Mouse (Mus musculus): Measurements from ENCODE around the gene Slamf8.
A peak's percentile ranks its signal among the peaks of the same experiment; 100 is the strongest.

Slamf8 gene

DNA sequence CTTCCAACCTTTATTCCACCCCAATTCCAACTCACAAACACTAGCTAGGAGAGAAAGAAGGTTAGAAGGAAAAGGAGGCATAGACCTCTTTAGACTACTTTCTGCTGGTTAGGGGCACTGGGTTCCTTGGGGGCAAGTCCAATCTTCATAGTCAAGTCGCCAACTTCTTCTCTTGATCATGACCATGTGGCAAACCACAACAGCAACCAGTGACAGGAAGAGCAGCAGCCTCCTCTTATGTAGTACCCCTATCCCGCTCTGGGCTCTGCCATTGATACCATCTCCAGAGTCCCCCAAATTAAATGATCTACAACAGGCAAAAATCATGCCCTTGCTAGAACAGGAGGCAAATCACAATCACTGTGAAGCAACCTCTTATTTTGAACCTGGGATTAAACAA lies 3.6 kb upstream of the Slamf8 start:
- no peak for DNase-seq (ENCODE audit: low spot score)

DNA sequence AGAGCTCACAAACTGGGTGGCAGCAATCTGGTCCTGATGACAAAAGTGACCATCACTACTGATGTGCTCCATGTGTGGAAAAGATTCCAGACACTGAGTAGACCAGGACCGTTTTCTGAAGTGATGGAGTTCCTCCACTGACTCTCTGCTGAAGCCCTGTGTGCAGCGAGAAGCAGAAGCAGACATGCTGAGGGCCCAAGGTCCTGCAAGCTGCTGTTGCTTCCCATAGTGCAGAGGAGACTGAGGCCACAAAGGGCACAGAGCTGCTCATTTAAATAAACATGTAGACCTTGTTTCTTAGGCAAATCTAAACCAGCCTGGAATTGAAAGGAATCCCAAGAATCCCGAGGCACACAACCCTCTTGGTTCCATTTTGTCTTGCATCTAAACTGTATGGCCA lies 3.0 kb upstream of the Slamf8 start:
- no peak for DNase-seq (ENCODE audit: low spot score)

DNA sequence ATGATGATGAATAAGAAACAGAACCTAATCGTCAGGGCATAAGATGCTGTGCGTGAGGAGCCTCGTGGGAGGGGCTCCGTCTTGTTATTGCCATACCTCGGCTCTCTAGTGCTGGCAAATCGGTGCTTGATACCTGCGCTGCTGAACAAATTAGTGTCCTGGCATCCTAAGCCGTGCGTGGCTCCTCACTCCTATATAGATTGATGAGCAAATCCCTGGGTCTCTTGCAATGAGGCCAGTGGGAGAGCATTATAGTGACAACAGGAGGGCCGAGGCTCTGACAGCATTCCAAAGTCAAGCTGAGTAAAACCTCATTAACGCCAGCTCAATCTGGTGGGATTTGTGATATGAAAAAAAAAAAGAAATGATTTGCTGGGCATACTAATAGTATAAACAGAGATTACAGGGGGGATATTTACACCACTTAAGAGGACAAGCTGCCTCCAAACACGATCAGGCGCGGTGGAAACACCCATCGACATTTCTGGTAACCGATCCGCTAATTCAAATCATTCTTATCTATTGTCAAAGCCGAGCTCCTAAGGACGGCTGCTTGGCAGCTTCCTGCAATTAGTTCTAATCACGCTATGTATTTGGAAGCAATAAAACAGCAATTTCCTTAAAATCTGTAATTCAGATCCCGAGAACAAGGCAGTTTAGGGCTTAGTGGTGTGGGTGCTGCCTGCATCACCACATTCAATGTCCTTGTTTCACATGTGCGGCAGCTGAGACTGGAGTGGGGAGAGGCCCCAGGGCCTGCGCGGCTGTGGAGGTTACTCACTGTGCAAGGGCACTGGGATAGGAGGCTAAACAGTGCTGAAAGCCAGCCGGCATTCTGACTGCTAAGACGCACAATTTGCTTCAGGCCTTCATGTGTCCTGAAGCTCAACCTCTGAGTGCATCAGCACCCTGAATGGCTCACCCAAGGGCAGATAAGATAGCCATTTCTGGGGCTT lies 4.5 kb downstream of the Slamf8 start:
- DNase-seq (ENCODE audit: low spot score), result no peak

DNA sequence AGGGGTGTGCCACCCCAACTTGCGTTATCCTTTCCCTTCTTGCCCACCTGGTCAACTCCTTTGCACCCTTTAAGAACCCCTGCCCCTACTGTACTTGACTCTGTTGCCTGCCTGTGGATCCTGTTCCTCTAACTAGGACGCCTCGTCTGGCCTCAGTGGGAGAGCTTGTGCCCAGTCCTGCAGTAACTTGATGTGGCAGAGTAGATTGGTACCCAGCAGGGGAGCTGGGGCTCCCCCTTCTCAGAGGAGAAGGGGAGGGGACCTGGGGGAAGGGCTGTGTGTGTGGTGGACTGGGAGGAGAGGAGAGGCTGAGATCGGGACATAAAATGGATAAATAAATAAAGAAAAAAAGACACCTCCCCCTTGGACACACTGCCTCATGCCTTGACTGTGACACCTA lies 5.3 kb downstream of the Slamf8 start:
- DNase-seq (ENCODE audit: low spot score), result no peak

DNA sequence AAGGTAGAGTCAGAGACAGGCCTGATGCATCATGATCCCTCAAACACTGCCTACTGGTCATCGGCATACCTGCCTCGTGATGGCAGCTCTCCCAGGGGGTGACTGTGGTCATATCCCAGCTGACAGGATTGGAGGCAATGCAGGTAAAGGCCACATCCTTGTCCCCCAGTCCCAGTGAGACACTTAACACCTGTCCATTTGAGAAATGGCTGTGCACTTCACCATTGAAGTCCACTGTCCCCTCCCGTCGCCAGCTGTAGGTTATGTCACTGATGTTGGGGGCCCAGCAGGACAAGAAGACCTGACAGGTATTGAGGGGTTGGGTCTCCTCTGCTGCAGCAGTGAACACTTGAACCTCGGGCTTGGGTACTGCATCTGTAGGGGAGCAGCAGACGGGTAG lies 6.1 kb downstream of the Slamf8 start:
- no peak for DNase-seq (ENCODE audit: low spot score)

DNA sequence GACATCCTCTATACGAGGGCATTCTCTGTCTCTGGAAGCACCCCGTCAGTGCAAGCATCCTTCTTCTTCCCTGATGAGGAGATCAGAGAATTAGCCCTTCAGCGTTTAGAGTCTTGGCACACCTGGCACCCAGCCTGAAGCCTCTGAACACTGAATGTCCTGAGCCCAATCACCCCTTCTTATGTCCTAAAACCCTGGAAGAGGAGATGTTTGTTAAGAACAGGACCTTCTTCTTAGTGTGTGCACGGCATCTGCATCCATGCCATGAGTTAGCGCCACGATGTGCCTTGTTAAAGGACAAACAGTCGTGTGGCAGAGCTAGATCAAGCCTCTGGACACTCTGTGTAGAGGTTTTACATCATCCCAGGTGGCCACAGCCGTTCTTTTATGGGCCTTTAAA lies 7.9 kb downstream of the Slamf8 start:
- DNase-seq (ENCODE audit: low spot score), result no peak

DNA sequence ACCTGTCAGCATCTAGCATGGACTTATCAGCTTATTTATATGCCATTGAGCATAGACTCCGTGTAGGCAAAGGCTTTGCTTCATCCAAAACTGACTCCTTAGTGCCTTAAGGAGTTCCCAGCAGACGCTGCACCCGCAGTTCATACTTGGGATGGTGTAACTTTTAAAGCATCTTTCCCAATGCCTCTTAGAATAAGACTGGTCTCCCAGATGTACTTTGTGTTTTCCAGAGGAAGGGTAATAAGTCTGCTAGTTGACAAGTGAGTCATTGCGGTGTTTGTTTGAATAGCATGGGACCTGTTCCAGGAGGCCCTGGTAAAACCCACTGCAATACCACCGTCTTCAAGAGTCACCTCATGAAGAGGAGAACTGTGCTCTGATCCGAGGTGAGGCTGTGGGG lies 10.3 kb downstream of the Slamf8 start:
- no peak for DNase-seq (ENCODE audit: low spot score)

DNA sequence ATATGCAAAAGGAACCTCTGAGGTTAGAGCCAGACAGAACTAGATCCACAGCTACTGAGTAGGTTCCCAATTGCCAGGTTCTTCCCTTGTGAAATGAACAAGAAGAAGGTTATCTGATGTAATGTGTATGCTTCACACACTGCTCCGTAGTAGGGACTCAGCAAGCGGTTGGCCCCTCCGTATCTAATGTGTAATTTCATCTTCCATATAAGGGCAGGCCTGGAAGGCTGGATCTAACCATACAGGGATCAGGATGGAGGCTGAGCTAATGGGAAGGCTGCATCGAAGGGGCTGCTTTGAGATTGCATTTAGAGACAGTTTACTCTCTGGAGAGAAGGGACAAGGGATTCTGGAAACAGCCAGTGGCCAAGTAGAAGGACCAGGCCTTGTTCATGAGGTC lies 22.6 kb downstream of the Slamf8 start:
- DNase-seq (ENCODE audit: low spot score), result no peak

DNA sequence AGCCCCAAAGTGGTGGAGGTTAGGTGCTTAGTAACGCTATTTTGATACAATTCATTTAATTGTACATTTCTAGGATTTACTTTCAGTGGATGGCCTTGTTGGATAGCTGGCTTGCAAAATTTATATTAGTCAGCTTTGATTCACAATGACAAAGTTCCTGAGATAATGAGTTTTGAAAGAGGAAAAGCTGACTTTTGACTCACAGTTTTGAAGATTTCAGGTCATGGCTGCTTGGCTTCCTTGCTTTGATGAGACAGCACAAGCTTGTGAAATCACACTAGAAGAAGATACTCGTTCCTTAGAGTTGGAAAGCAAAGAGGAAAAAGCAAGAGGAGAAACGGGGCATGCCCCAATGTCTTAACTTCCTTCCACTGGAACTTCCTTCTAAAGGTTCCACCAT lies 24.2 kb downstream of the Slamf8 start:
- DNase-seq (ENCODE audit: low spot score), result no peak

DNA sequence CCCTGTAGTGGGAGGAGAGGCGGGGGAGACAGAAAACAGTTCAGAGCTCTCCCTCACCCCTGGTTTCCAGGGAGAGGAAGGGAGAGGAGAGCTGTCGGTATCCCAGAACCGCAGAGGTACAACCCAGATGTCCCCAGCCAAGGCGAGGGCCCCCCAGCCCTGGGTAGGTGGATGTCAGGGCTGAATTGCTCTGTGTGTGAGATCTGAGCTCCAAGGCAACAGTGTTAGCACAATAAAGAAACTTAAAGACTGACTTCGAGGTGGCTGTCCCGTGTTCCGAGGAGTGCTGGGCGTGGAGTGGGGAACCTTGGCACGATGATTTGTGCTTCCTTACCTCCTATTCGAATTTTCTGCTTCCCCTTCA lies 26.9 kb downstream of the Slamf8 start:
- no peak for DNase-seq (ENCODE audit: low spot score)

DNA sequence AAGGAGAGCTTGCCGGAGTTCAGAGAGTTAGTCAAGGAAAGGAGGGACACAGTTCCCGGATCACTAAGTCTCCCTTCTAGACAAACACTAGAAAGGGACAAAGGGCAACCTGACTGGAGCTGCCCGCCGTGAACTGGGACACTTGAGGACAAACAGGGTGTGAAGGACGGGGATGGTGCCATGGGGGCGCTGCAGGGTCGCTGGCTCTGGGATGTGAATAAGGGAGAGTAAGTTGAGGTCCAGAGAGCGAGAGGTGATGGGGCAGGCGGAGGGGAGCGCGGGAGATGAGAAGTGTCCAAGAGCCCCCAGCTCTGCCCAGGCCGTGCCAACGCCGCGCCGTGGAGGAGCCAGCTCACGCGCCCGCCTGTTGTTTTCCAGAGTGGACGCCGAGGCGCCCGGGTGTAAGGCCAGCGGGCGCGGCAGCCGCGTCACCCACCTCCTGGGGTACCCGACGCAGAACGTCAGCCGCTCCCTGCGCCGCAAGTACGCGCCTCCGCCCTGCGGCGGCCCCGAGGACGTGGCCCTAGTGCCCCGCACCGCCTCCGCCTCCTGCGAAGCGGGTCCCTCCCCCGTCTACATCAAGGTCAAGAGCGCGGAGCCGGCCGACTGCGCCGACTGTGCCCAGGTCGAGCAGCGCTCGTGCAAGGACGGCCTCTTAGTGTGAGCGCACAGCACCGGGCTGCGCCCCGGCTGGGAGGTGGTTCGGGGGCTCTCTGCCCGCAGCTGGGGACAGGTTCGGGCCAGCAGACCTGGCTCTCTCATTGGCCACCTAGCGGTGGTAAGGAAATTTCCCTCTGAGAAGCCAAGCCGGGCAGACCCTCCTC lies 27.5 kb downstream of the Slamf8 start:
- DNase-seq (ENCODE audit: low spot score), result peak; percentile 70

DNA sequence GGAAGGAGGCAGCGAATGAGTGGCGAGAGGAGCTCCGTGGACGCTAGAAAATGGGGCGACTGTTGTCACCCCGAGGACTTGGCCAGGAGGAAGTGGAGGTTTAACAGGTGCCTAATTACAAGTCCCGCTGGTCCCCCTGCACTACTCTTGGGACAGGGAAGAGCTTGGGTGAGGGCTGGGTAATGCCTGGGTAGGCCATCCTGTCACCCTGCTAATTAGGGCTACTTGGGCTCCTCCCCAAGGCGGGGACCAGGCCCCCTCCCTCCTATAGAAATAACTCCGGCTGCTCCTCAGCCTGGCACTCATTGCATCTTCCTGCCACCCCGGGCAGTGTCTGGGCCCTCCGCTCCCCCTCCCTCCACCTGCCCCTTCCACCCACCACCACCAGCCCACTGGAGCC lies 34.7 kb downstream of the Slamf8 start, which contains the start of gene Vsig8:
Gene Vsig8, plus strand, starts transcription at position 301 of the 400 bp plus-strand sequence.
- DNase-seq (ENCODE audit: low spot score), result no peak

DNA sequence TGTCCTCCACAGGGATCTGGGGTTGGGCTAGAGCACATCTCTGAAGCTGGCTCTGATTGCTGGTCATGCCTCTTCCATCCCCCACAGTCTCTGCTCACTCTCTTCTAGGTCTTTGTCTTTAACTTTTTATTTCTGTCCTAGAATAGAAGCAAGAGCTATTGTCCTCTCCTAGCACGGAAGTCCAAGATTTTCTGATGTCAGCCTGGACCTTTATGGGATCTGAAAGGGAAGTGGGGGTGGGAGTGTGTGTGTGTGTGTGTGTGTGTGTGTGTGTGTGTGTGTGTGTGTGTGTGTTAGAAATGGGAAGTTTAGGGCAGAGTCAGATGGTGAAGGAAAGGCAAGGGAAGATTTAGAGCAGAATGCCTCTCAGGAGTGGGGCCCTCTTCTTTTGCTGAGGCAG lies 37.7 kb downstream of the Slamf8 start:
- no peak for DNase-seq (ENCODE audit: low spot score)

DNA sequence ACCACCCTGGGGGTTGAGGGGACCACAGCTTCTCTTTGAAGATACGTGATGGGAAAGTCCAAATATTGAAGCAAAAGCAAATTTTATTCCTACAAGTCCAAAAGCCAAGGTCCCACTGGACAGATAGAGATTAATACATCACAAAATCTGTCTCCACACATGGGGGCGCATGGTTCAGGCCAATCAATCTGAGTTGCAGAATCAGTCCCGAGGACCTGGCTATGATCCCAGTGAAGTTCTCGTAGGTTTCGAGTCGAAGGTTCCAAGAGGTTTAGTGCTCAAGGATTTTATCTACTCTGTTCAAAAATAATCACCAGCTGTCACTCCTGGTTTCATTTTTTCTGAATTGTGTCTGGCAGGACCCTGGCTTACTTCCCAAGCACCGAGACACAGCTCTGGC lies 39.4 kb downstream of the Slamf8 start:
- no peak for DNase-seq (ENCODE audit: low spot score)

DNA sequence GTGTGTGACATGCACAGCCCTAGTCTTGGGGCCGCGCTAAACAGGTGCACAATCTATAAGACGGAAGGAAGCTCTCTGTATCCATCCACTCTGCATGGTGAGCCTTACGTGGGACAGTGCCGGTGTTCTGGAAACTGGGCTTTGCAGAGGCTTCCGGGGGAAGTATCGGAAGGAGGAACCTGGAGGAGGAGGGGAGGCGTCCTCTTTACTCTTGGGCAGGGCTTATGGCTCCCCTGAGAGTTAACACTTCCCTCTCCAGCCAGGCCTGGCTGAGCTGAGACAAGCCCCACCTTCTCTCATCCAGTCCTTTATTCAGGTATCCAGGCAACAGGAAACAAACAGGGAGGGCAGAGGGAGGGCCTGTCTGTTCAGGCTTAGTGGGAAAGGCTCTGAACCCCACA lies 39.8 kb downstream of the Slamf8 start:
- DNase-seq (ENCODE audit: low spot score), result no peak

DNA sequence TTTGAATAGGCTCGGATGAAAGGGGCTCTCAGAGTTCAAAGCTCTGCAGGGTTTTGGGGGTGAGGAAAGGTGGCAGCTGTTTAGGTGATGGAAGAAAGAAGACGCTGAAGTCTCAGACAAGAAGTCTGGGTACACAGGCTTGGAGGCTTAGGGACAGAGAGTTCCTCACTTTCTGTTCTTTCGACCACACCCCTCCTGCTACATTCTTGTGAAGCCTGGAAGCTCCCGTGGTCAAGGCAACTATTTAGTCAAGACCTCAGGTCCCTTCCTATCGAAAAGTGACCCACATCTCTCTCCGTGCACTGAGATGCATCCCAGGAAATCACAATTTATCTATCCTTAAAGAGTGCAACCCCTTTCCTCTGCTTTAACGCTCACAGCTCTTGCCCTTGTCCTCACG lies 40.7 kb downstream of the Slamf8 start:
- DNase-seq (ENCODE audit: low spot score), result no peak

DNA sequence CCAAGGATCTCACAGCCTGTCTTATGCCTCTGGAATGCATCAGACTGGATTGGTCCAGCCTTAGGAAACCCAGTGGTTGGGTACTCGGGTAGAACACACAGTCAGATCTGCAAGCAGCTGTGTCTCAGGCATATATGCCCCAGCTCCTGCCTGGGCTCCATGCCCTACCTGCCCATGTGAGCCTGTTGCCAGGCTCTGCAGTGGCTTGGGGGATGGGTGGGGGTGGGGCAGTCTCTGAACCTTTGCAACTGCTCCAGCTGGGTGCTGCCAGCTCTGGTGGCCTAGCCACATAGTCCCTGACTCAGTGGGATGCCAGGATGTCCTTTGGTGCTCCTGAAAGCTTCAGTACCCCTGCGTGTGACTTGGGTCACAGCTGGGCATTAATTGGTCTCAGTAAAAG lies 41.1 kb downstream of the Slamf8 start:
- DNase-seq (ENCODE audit: low spot score), result no peak

DNA sequence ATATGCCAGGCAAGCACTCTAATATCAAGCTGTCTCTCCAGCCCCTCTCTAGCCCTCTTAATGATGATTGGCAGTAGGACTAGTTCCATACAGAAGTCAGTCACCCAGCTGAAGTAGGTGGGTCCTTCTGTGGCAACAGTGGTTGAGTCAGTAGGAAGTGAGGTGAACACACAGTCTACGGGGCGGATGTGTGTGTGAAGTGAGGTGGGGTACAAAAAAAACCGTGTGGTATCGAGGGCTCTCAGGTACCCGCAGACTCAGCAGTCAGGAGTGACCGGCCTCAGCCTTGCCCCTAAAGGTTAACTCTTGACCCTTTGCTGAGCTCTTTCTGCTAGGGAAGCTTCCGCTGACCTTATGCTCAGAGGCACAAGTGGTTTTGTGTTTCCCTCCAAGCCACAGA lies 41.9 kb downstream of the Slamf8 start:
- DNase-seq (ENCODE audit: low spot score), result no peak

DNA sequence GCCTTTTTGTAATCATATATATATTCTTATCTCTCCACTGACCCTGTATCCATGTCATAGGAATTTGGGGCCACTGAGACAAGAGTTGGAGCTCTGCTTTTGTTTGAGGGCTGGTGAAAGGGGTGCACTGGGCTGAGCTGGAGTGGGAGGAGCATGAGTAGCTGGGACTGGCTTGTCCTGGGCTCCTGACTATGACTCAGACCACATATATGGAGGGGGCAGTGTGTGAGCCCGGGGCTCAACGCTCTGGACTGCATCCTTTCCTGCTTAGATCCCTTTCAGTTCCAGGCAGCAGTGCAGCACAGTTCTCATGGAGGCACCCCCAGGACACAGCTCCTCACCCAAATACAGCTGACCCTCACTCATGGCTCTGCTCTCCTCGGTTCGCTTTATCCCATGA lies 44.3 kb downstream of the Slamf8 start:
- DNase-seq (ENCODE audit: low spot score), result no peak

DNA sequence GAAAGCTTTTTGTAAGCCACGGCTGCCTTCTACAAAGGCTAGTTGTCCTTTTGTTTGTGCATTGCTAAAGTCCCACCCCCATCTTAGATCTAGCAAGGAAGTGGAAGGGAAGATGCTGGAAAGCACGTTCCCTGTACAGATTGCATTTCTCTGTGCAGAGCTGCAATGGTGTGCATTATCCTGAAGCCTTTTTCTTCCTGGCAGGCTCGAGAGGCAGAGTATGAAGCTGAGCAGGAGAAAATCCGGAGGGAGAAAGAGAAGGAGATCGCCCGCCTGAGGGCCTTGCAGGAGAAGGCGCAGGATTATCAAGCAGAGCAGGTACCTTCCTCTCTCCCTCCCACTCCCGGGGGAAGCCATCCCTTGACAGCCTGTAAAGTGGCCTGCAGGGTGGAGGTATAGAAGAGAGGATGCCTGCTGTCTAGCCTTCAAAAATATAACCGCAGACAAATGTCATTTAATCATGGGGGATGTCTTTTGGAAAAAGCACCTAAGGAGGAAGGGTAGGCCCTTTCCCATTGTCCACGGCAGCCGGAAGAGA lies 50.0 kb downstream of the Slamf8 start:
- no peak for DNase-seq (ENCODE audit: low spot score)

DNA sequence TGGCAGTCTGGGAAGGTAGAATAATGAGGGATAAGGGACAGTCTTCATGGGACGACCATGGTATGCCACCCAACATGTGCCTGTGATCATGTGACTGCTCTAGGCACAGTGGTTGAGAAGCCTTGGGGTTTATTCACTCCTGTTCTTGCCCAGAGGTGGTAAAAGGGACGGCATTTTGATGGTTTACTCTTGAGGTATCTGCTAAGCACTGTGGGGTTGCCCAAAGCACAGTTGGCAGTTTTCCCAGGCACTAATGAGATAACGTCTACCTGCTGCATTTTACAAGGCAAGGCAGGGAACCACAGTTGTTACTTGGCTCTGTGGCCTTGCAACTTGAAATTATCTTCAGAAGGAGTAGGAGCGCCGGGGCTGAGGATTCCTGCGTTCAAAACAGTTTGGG lies 50.5 kb downstream of the Slamf8 start:
- no peak for DNase-seq (ENCODE audit: low spot score)

DNA sequence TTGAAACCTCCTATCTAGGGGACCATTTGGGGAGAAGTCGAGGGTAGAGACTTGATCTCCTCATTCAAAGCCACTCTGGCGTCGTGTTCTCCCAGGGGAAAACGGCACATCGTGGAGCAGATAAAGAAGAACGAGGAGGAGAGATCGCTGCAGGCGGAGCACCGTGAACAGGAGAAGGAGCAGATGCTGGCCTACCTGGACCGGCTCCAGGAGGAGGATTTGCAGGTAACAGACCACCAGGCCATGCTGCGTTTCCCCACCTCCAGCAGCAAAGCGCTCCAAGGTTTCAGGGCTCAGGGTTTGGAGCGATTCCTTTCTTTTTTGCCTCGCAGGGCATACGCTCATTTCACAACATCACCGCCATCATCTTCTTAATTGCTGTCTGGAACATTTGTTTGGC lies 55.3 kb downstream of the Slamf8 start:
- no peak for DNase-seq (ENCODE audit: low spot score)

DNA sequence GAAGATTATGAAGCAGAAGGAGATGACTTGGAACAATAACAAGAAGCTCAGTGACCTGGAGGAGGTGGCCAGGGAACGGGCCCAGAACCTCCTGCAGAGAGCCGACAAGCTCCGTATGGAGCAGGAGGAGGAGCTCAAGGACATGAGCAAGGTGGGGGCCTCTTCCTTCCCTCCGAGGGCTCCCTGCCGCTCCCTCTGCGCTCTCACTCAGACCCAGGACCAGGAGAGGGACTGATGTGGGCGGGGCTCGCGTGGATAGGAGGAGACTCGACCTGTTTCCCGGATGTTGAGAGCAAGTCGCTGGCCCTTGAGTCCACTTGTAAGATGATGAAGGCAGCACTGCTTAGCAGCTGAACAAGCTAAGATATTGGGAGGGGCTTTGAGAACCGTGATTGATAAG lies 57.8 kb downstream of the Slamf8 start:
- peak; percentile 61 for DNase-seq (ENCODE audit: low spot score)

All from testis, postnatal 10 days (tissue).